Mouse (Mus musculus): ENCODE results near the gene Igsf3.

Gene Igsf3

GRCm38 (mm10) chr3:101444437-101444836 is 67.6 kb downstream of the Igsf3 start:
- DNase-seq (ENCODE audit: low read depth, low spot score): no peak

GRCm38 (mm10) chr3:101447239-101447638 is 70.4 kb downstream of the Igsf3 start:
- no peak for DNase-seq (ENCODE audit: low read depth, low spot score)

GRCm38 (mm10) chr3:101448765-101449164 is 71.9 kb downstream of the Igsf3 start:
- DNase-seq (ENCODE audit: low read depth, low spot score): peak; percentile 37

GRCm38 (mm10) chr3:101450811-101451428 is 74.0 kb downstream of the Igsf3 start:
- no peak for DNase-seq (ENCODE audit: low read depth, low spot score)

GRCm38 (mm10) chr3:101460618-101461017 is 83.7 kb downstream of the Igsf3 start:
- no peak for DNase-seq (ENCODE audit: low read depth, low spot score)

GRCm38 (mm10) chr3:101461046-101461445 is 84.2 kb downstream of the Igsf3 start:
- DNase-seq (ENCODE audit: low read depth, low spot score): no peak

GRCm38 (mm10) chr3:101461816-101462215 is 84.9 kb downstream of the Igsf3 start:
- DNase-seq (ENCODE audit: low read depth, low spot score): no peak

GRCm38 (mm10) chr3:101462294-101462693 is 85.4 kb downstream of the Igsf3 start:
- DNase-seq (ENCODE audit: low read depth, low spot score): peak; percentile 64

- DNase-seq (ENCODE audit: low read depth, low spot score): no peak
Measured at GRCm38 (mm10) chr3:101463491-101463890, 86.6 kb downstream of the Igsf3 start.

- DNase-seq (ENCODE audit: low read depth, low spot score): no peak
Measured at GRCm38 (mm10) chr3:101469675-101470074, 92.8 kb downstream of the Igsf3 start.

- DNase-seq (ENCODE audit: low read depth, low spot score): no peak
Measured at GRCm38 (mm10) chr3:101471881-101472280, 95.0 kb downstream of the Igsf3 start.

GRCm38 (mm10) chr3:101481951-101482350 is 105.1 kb downstream of the Igsf3 start:
- no peak for DNase-seq (ENCODE audit: low read depth, low spot score)

- no peak for DNase-seq (ENCODE audit: low read depth, low spot score)
Measured at GRCm38 (mm10) chr3:101483256-101483983, 106.5 kb downstream of the Igsf3 start.

GRCm38 (mm10) chr3:101486054-101486765 is 109.3 kb downstream of the Igsf3 start:
- DNase-seq (ENCODE audit: low read depth, low spot score): no peak

GRCm38 (mm10) chr3:101487436-101487835 is 110.6 kb downstream of the Igsf3 start:
- DNase-seq (ENCODE audit: low read depth, low spot score): no peak

GRCm38 (mm10) chr3:101488204-101488603 is 111.3 kb downstream of the Igsf3 start:
- no peak for DNase-seq (ENCODE audit: low read depth, low spot score)

- no peak for DNase-seq (ENCODE audit: low read depth, low spot score)
Measured at GRCm38 (mm10) chr3:101490515-101490914, 113.6 kb downstream of the Igsf3 start.

GRCm38 (mm10) chr3:101492908-101493307 is 116.0 kb downstream of the Igsf3 start:
- DNase-seq (ENCODE audit: low read depth, low spot score): no peak

- DNase-seq (ENCODE audit: low read depth, low spot score): peak; percentile 77
Measured at GRCm38 (mm10) chr3:101493937-101494459, 117.1 kb downstream of the Igsf3 start.

- no peak for DNase-seq (ENCODE audit: low read depth, low spot score)
Measured at GRCm38 (mm10) chr3:101497432-101498030, 120.6 kb downstream of the Igsf3 start.

GRCm38 (mm10) chr3:101499906-101500305 is 123.0 kb downstream of the Igsf3 start:
- DNase-seq (ENCODE audit: low read depth, low spot score): no peak
